Mouse (Mus musculus) erythroblast, embryonic 14.5 days (primary cell): Measurements from ENCODE around the gene Mbd5.

Experiments used
- GATA1 ChIP-seq: IDR thresholded peaks from 2 replicates; pipeline ENCODE4 v1.6.1; 2012; ENCODE audit warnings: low read length, inconsistent platforms, mixed read lengths
- TAL1 ChIP-seq: IDR thresholded peaks from 3 replicates; pipeline ENCODE4 v1.6.1; 2012; ENCODE audit warnings: low read length, inconsistent platforms, mixed read lengths

GRCm38 (mm10) chr2:49096765-49097164 is 147.5 kb downstream of the Mbd5 start:
- TF ChIP-seq GATA1 (no peak), TAL1 (no peak)
